Mouse (Mus musculus) heart, embryonic 14.5 days (tissue): ENCODE data around the gene Plk1. TPM values are rescaled to one million over a fixed set of nuclear protein-coding genes. Genes with fewer than 3 reads are reported as not detected.

Source experiments
- ATAC-seq: fragments of 200-750 bp; cut with Nextera tagmentation; 2 replicates; pipeline ENCODE4 v1.8.0; 2017; ENCODE audit warnings: low read depth, moderate TSS enrichment; ENCODE audit not compliant: insufficient number of reproducible peaks, insufficient read depth, low FRiP score
- H3K27ac ChIP-seq, 2 experiments: fragments of 200-500 bp in 1 of 2; fragments of 300-500 bp in 1 of 2; sonication (generic) in 1 of 2; replicated peaks in 1 of 2; 2 replicates each; pipeline ENCODE4 v1.5.1; 2012 to 2014; ENCODE audit warnings: low read depth in 2 of 2, low read length in 2 of 2, control low read depth in 1 of 2, mild to moderate bottlenecking in 1 of 2, mixed read lengths in 1 of 2; ENCODE audit not compliant: control insufficient read depth in 1 of 2, insufficient read depth in 1 of 2
- H3K27me3 ChIP-seq: fragments of 300-500 bp; sonication (generic); 2 replicates; pipeline ENCODE4 v1.6.1; 2014; ENCODE audit warnings: mild to moderate bottlenecking, low read length, control low read depth; ENCODE audit not compliant: control insufficient read depth, insufficient read depth
- H3K36me3 ChIP-seq: fragments of 300-500 bp; sonication (generic); 2 replicates; pipeline ENCODE4 v1.6.1; 2014; ENCODE audit warnings: mild to moderate bottlenecking, control low read depth, low read length, mixed read lengths; ENCODE audit not compliant: control insufficient read depth, insufficient read depth
- H3K4me1 ChIP-seq, 2 experiments: fragments of 200-500 bp in 1 of 2; fragments of 300-500 bp in 1 of 2; sonication (generic) in 1 of 2; 2 replicates each; pipeline ENCODE4 v1.6.1; 2012 to 2014; ENCODE audit warnings: low read length in 2 of 2, control low read depth in 1 of 2, mixed read lengths in 1 of 2; ENCODE audit not compliant: control insufficient read depth in 2 of 2, insufficient read depth in 2 of 2
- H3K4me2 ChIP-seq: fragments of 300-500 bp; sonication (generic); 2 replicates; pipeline ENCODE4 v1.6.1; 2014; ENCODE audit warnings: mild to moderate bottlenecking, low read length
- H3K4me3 ChIP-seq, 2 experiments: fragments of 200-500 bp in 1 of 2; fragments of 300-500 bp in 1 of 2; sonication (generic) in 1 of 2; 2 replicates each; pipeline ENCODE4 v1.5.1; 2012 to 2014; ENCODE audit warnings: low read length in 2 of 2, mild to moderate bottlenecking in 2 of 2, control low read depth in 1 of 2, low read depth in 1 of 2, moderate library complexity in 1 of 2; ENCODE audit not compliant: control insufficient read depth in 1 of 2, insufficient read depth in 1 of 2
- H3K9ac ChIP-seq: fragments of 300-500 bp; sonication (generic); 2 replicates; pipeline ENCODE4 v1.6.1; 2014; ENCODE audit warnings: mild to moderate bottlenecking, low read length
- H3K9me3 ChIP-seq: fragments of 300-500 bp; sonication (generic); 2 replicates; pipeline ENCODE4 v1.6.1; 2016; ENCODE audit warnings: low read length, control low read depth; ENCODE audit not compliant: control insufficient read depth
- WGBS: fragments of 180-500 bp; shearing (Covaris S2); extraction: QIAGEN DNeasy Blood & Tissue Kit; methylation state at CpG from one replicate; pipeline ENCODE4 v1.1.7; 2014; 5-methylcytosine and 5-hydroxymethylcytosine counted together
- polyA plus RNA-seq: library from polyadenylated mRNA; unstranded; fragments of >200 nt; fragmentation: Nextera tagmentation; extraction: Ambion mirVana; gene quantifications from 2 replicates; pipeline ENCODE4 v1.2.1, GENCODE M21; 2014

Plk1 gene
- polyA plus RNA-seq, 1 experiment from 2014 or later = 64.1 TPM

GRCm38 (mm10) chr7:122167203-122167602 lies 8.0 kb downstream of the Plk1 start:
- no peak for ATAC-seq

GRCm38 (mm10) chr7:122170705-122171104 lies 11.5 kb downstream of the Plk1 start:
- H3K36me3 ChIP-seq = peaks cover 52% of the 10 kb centered on the region
- ATAC-seq = no peak
- no peak overlapping the region for H3K4me3 ChIP-seq
- no peak overlapping the region; a peak in 1 of 4 replicates for H3K27ac ChIP-seq
- no peaks in the 10 kb centered on the region for H3K9me3 ChIP-seq
- H3K27me3 ChIP-seq = no peaks in the 10 kb centered on the region
- no peak overlapping the region for H3K9ac ChIP-seq
- H3K4me2 ChIP-seq = no peak overlapping the region
- H3K4me1 ChIP-seq = no peaks in the 10 kb centered on the region
- 76% methylated on average over 6 of the region's 6 CpGs for WGBS

More at GRCm38 (mm10) chr7:122167203-122167602, 8.0 kb downstream of the Plk1 start:
- Histone ChIP-seq H3K27me3 (no peaks in the 10 kb centered on the region), H3K4me1 (no peaks in the 10 kb centered on the region), H3K27ac (no peak overlapping the region), H3K4me3 (no peak overlapping the region), H3K36me3 (peaks cover 83% of the 10 kb centered on the region), H3K9me3 (no peaks in the 10 kb centered on the region), H3K9ac (no peak overlapping the region), H3K4me2 (no peak overlapping the region)
- 88% methylated on average over 7 of the region's 7 CpGs for WGBS

GRCm38 (mm10) chr7:122171613-122172012 lies 12.4 kb downstream of the Plk1 start:
- H3K27ac ChIP-seq = no peak overlapping the region
- H3K36me3 ChIP-seq = peaks cover 43% of the 10 kb centered on the region
- no peaks in the 10 kb centered on the region for H3K4me1 ChIP-seq
- no peaks in the 10 kb centered on the region for H3K27me3 ChIP-seq
- no peak for ATAC-seq
- H3K9me3 ChIP-seq = no peaks in the 10 kb centered on the region
- H3K4me2 ChIP-seq = no peak overlapping the region
- 74% methylated on average over 10 of the region's 10 CpGs for WGBS
- no peak overlapping the region for H3K9ac ChIP-seq
- H3K4me3 ChIP-seq = no peak overlapping the region

GRCm38 (mm10) chr7:122180720-122181119 lies 21.5 kb downstream of the Plk1 start:
- Histone ChIP-seq H3K4me1 (no peaks in the 10 kb centered on the region), H3K4me3 (no peak overlapping the region), H3K36me3 (no peaks in the 10 kb centered on the region), H3K9me3 (no peaks in the 10 kb centered on the region), H3K9ac (no peak overlapping the region), H3K27ac (no peak overlapping the region), H3K27me3 (0 out of 2 replicates have a peak, but pooled peaks cover 3% of the 10 kb centered on the region), H3K4me2 (no peak overlapping the region)
- no peak for ATAC-seq
- WGBS = 81% methylated on average over 7 of the region's 7 CpGs

- no peak overlapping the region for H3K4me3 ChIP-seq
- H3K4me1 ChIP-seq = no peaks in the 10 kb centered on the region
- H3K9ac ChIP-seq = no peak overlapping the region
- H3K9me3 ChIP-seq = no peaks in the 10 kb centered on the region
- ATAC-seq = no peak
- H3K4me2 ChIP-seq = no peak overlapping the region
- H3K27ac ChIP-seq = no peak overlapping the region
- WGBS = 53% methylated on average over 5 of the region's 5 CpGs
- no peaks in the 10 kb centered on the region for H3K36me3 ChIP-seq
- 0 out of 2 replicates have a peak, but pooled peaks cover 3% of the 10 kb centered on the region for H3K27me3 ChIP-seq
Measured at GRCm38 (mm10) chr7:122184569-122184968, 25.3 kb downstream of the Plk1 start.

GRCm38 (mm10) chr7:122186043-122186442 lies 26.8 kb downstream of the Plk1 start, which contains the start of gene Ern2:
Gene Ern2 (minus strand): TSS chr7:122186207.
- no peak for ATAC-seq

GRCm38 (mm10) chr7:122189484-122189883 lies 30.2 kb downstream of the Plk1 start:
- no peak for ATAC-seq
- H3K27me3 ChIP-seq = 0 out of 2 replicates have a peak, but pooled peaks cover 3% of the 10 kb centered on the region
- H3K9ac ChIP-seq = no peak overlapping the region
- H3K4me3 ChIP-seq = no peak overlapping the region
- no peak overlapping the region for H3K27ac ChIP-seq
- WGBS = 37% methylated on average over 7 of the region's 7 CpGs
- no peaks in the 10 kb centered on the region for H3K4me1 ChIP-seq
- H3K9me3 ChIP-seq = 0 out of 2 replicates have a peak, but pooled peaks cover 4% of the 10 kb centered on the region
- H3K36me3 ChIP-seq = no peaks in the 10 kb centered on the region
- no peak overlapping the region for H3K4me2 ChIP-seq

More at GRCm38 (mm10) chr7:122186043-122186442, 26.8 kb downstream of the Plk1 start, which contains the start of gene Ern2:
- Histone ChIP-seq H3K27ac (no peak within 1 kb of the TSS), H3K4me3 (no peak within 1 kb of the TSS), H3K36me3 (no peaks in the 10 kb centered on the region), H3K27me3 (0 out of 2 replicates have a peak, but pooled peaks cover 3% of the 10 kb centered on the region), H3K4me1 (no peaks in the 10 kb centered on the region), H3K4me2 (no peak within 1 kb of the TSS), H3K9ac (no peak within 1 kb of the TSS), H3K9me3 (no peaks in the 10 kb centered on the region)
- 14% methylated on average over 17 of the region's 17 CpGs for WGBS

- no peaks in the 10 kb centered on the region for H3K36me3 ChIP-seq
- H3K9ac ChIP-seq = no peak overlapping the region
- no peaks in the 10 kb centered on the region for H3K27me3 ChIP-seq
- H3K4me1 ChIP-seq = no peaks in the 10 kb centered on the region
- no peak for ATAC-seq
- 0 out of 2 replicates have a peak, but pooled peaks cover 4% of the 10 kb centered on the region for H3K9me3 ChIP-seq
- WGBS = 61% methylated on average over 10 of the region's 10 CpGs
- H3K4me2 ChIP-seq = no peak overlapping the region
- no peak overlapping the region for H3K27ac ChIP-seq
- no peak overlapping the region for H3K4me3 ChIP-seq
Measured at GRCm38 (mm10) chr7:122191097-122191496, 31.9 kb downstream of the Plk1 start.
